Mouse (Mus musculus) limb, embryonic 15.5 days (tissue): ENCODE results near the gene Tfam. TPM values are rescaled to one million over a fixed set of nuclear protein-coding genes. Genes with fewer than 3 reads are reported as not detected.
A peak's percentile ranks its signal among the peaks of the same experiment; 100 is the strongest.

Experiments
- ATAC-seq: fragments of 200-750 bp; cut with Nextera tagmentation; 2 replicates; pipeline ENCODE4 v1.8.0; 2017; ENCODE audit warnings: low read depth, moderate TSS enrichment; ENCODE audit not compliant: insufficient number of reproducible peaks, low FRiP score, low TSS enrichment
- H3K27ac ChIP-seq: fragments of 300-500 bp; sonication (generic); 2 replicates; pipeline ENCODE4 v1.5.1; 2015; ENCODE audit warnings: moderate library complexity, mild to moderate bottlenecking, inconsistent platforms
- H3K27me3 ChIP-seq: fragments of 300-500 bp; sonication (generic); 2 replicates; pipeline ENCODE4 v1.6.1; 2015; ENCODE audit warnings: inconsistent platforms
- H3K36me3 ChIP-seq: fragments of 300-500 bp; sonication (generic); 2 replicates; pipeline ENCODE4 v1.6.1; 2015; ENCODE audit warnings: inconsistent platforms
- H3K4me1 ChIP-seq: fragments of 300-500 bp; sonication (generic); 2 replicates; pipeline ENCODE4 v1.6.1; 2015; ENCODE audit warnings: inconsistent platforms
- H3K4me2 ChIP-seq: fragments of 300-500 bp; sonication (generic); 2 replicates; pipeline ENCODE4 v1.6.1; 2015; ENCODE audit warnings: mild to moderate bottlenecking, inconsistent platforms
- H3K4me3 ChIP-seq: fragments of 300-500 bp; sonication (generic); 2 replicates; pipeline ENCODE4 v1.5.1; 2015; ENCODE audit warnings: mild to moderate bottlenecking, inconsistent platforms
- H3K9ac ChIP-seq: fragments of 300-500 bp; sonication (generic); 2 replicates; pipeline ENCODE4 v1.6.1; 2015; ENCODE audit warnings: inconsistent platforms
- H3K9me3 ChIP-seq: fragments of 300-500 bp; sonication (generic); 2 replicates; pipeline ENCODE4 v1.6.1; 2016; ENCODE audit warnings: inconsistent platforms
- WGBS: fragments of 180-500 bp; shearing (Covaris S2); methylation state at CpG from one replicate; pipeline ENCODE4 v1.1.7; 2015; 5-methylcytosine and 5-hydroxymethylcytosine counted together
- polyA plus RNA-seq: library from polyadenylated mRNA; unstranded; fragments of >200 nt; fragmentation: Nextera tagmentation; extraction: Ambion mirVana; gene quantifications from 2 replicates; pipeline ENCODE4 v1.2.1, GENCODE M21; 2015

The Tfam gene
- polyA plus RNA-seq, 1 experiment from 2014 or later, result 59.8 TPM

- H3K9me3 ChIP-seq, result no peaks in the 10 kb centered on the region
- no peaks in the 10 kb centered on the region for H3K27me3 ChIP-seq
- no peak overlapping the region for H3K9ac ChIP-seq
- WGBS, result 39% methylated on average over 7 of the region's 7 CpGs
- H3K4me3 ChIP-seq, result no peak overlapping the region
- H3K36me3 ChIP-seq, result no peaks in the 10 kb centered on the region
- peaks cover 8% of the 10 kb centered on the region; the same call in 1 of the 2 replicates for H3K4me1 ChIP-seq
- no peak for ATAC-seq
- peak overlapping the region; percentile 47; the same call in 1 of the 2 replicates for H3K27ac ChIP-seq
- no peak overlapping the region for H3K4me2 ChIP-seq
Observed at GRCm38 (mm10) chr10:71183339-71184031, 54.6 kb downstream of the Tfam start.

DNA sequence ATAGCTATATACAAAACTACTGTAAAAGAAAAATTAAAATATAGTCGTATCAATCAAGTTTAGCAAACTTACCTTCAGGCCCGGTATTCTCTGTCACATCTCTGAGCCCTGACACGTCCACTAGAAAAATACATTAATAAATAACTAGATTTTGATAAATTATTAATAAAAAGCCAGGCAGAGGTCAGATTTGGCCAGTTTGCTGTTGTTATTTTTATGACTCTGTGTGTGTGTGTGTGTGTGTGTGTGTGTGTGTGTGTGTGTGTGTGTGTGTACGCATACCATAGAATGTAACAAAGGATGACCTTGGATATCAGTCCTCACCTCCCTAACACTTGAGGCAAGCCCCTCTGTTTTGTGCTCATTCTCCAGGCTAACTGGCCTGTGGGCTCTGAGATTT, 56.1 kb downstream of the Tfam start:
- 88% methylated on average over 4 of the region's 4 CpGs for WGBS
- no peak for ATAC-seq
- no peak overlapping the region for H3K4me2 ChIP-seq
- H3K4me1 ChIP-seq, result peaks cover 8% of the 10 kb centered on the region; the same call in 1 of the 2 replicates
- no peak overlapping the region for H3K9ac ChIP-seq
- H3K9me3 ChIP-seq, result no peaks in the 10 kb centered on the region
- H3K36me3 ChIP-seq, result no peaks in the 10 kb centered on the region
- H3K27ac ChIP-seq, result no peak overlapping the region
- no peak overlapping the region for H3K4me3 ChIP-seq
- no peaks in the 10 kb centered on the region for H3K27me3 ChIP-seq

DNA sequence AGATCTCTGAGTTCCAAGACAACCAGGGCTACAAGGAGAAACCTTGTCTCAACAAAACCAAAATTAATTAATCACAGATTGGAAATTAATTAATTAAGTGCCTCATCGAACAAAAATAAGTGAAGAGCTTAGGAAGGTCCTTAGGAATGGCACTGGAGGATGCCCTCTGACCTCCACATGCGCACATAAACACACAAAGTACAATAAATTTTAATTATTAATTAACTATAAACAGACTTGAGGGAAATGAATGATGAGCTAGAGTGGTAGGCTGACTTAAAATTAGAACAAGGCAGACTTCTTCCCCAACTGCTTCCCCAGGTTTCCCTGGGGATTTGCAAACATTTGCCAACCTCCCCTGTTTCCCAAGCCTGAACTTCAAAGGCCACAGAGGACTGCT, 57.0 kb downstream of the Tfam start:
- Histone ChIP-seq H3K9me3 (no peaks in the 10 kb centered on the region), H3K36me3 (no peaks in the 10 kb centered on the region), H3K9ac (no peak overlapping the region), H3K4me3 (no peak overlapping the region), H3K4me2 (no peak overlapping the region), H3K4me1 (peaks cover 8% of the 10 kb centered on the region; the same call in 1 of the 2 replicates), H3K27ac (no peak overlapping the region), H3K27me3 (no peaks in the 10 kb centered on the region)
- no peak for ATAC-seq
- 65% methylated on average over 2 of the region's 2 CpGs for WGBS

GRCm38 (mm10) chr10:71180057-71180456, 58.0 kb downstream of the Tfam start:
- 74% methylated on average over 2 of the region's 2 CpGs for WGBS
- no peak overlapping the region for H3K9ac ChIP-seq
- H3K36me3 ChIP-seq, result no peaks in the 10 kb centered on the region
- ATAC-seq, result no peak
- H3K4me2 ChIP-seq, result no peak overlapping the region
- H3K4me3 ChIP-seq, result no peak overlapping the region
- peaks cover 4% of the 10 kb centered on the region; the same call in 1 of the 2 replicates for H3K4me1 ChIP-seq
- H3K27ac ChIP-seq, result no peak overlapping the region
- no peaks in the 10 kb centered on the region for H3K27me3 ChIP-seq
- no peaks in the 10 kb centered on the region for H3K9me3 ChIP-seq

DNA sequence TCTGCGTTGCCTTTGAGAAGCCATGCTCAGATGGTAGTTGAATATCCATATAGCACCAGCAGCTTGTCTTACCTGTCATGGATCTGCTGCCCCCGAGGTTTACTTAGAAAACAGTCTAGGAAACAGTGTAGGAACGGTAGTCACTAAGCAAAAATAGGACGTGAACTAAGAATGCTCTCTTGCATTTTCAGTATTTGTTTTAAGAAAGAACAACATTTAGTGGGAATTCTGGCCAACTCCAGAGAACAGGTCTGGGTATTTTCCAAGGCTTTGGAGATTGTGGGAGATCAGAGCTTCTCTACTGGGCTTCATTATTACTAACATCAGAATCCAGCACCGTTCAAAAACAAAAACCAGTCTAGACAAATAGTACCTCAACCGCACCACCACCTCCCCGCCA, 60.9 kb downstream of the Tfam start:
- H3K36me3 ChIP-seq, result no peaks in the 10 kb centered on the region
- 73% methylated on average over 7 of the region's 7 CpGs for WGBS
- no peak overlapping the region for H3K4me2 ChIP-seq
- no peak for ATAC-seq
- H3K4me3 ChIP-seq, result no peak overlapping the region
- no peak overlapping the region for H3K9ac ChIP-seq
- no peak overlapping the region for H3K27ac ChIP-seq
- H3K27me3 ChIP-seq, result no peaks in the 10 kb centered on the region
- no peaks in the 10 kb centered on the region for H3K4me1 ChIP-seq
- H3K9me3 ChIP-seq, result no peaks in the 10 kb centered on the region

GRCm38 (mm10) chr10:71176341-71176740, 61.7 kb downstream of the Tfam start:
- no peak overlapping the region for H3K4me3 ChIP-seq
- no peak for ATAC-seq
- H3K9me3 ChIP-seq, result no peaks in the 10 kb centered on the region
- no peaks in the 10 kb centered on the region for H3K27me3 ChIP-seq
- H3K4me2 ChIP-seq, result no peak overlapping the region
- H3K36me3 ChIP-seq, result no peaks in the 10 kb centered on the region
- no peak overlapping the region for H3K9ac ChIP-seq
- H3K27ac ChIP-seq, result no peak overlapping the region
- 79% methylated on average over 8 of the region's 8 CpGs for WGBS
- H3K4me1 ChIP-seq, result no peaks in the 10 kb centered on the region

Other genes starting within 250 kb of the Tfam start
- 42.5 and 43.2 TPM in 2 replicates for gene Bicc1, start 78.6 kb downstream of the Tfam start, polyA plus RNA-seq
- gene Ube2d1, start 47.0 kb upstream of the Tfam start, polyA plus RNA-seq, result 52.2 and 58.6 TPM in 2 replicates
- gene Cisd1, start 106.7 kb upstream of the Tfam start, polyA plus RNA-seq, result 71.0 and 73.0 TPM in 2 replicates
- gene Ipmk, start 109.5 kb upstream of the Tfam start, polyA plus RNA-seq, result 7.1 and 8.4 TPM in 2 replicates